15 mouse cellular contexts compared by ENCODE assay signal in genomic region chr5:106454411-106455105, GRCm38 (mm10). TPM values are rescaled to one million over a fixed set of nuclear protein-coding genes. Genes with fewer than 3 reads are reported as not detected.
DNase-seq lines count a peak whose midpoint lies in the region; ATAC-seq lines count a peak whose summit lies in the region.
"Had no signal": no experiment of that assay in that cellular context is flagged by ENCODE, and none has a peak within 500 bp of the region (broad histone marks: within the 10 kb centered on the region; RNA-seq: fewer than 3 reads in every experiment).

No protein-coding gene starts in this region.

- peaks cover 40% of the 10 kb centered on the region for H3K4me1 ChIP-seq in forebrain, embryonic 13.5 days
- peaks cover 62% of the 10 kb centered on the region for H3K4me1 ChIP-seq in midbrain, embryonic 10.5 days
- H3K4me1 ChIP-seq in kidney, embryonic 16.5 days (ENCODE audit: insufficient read depth, low read length): peaks cover 14% of the 10 kb centered on the region

- 0 out of 2 replicates have a peak overlapping the region, but pooled peaks have one; percentile 30 for H3K9ac ChIP-seq in forebrain, embryonic 13.5 days
- H3K9ac ChIP-seq in kidney, embryonic 16.5 days (replicated peaks; ENCODE audit: low read length): no peak overlapping the region
- H3K9ac ChIP-seq: limb, embryonic 15.5 days had no signal

- peaks cover 94% of the 10 kb centered on the region for H3K27me3 ChIP-seq in forebrain, embryonic 13.5 days
- H3K27me3 ChIP-seq in midbrain, embryonic 10.5 days (ENCODE audit: low read depth, poor library complexity, severe bottlenecking): peaks cover 100% of the 10 kb centered on the region
- H3K27me3 ChIP-seq in kidney, embryonic 16.5 days (ENCODE audit: insufficient read depth, low read length): peaks cover 93% of the 10 kb centered on the region

- no peaks in the 10 kb centered on the region for H3K36me3 ChIP-seq in forebrain, embryonic 13.5 days (ENCODE audit: poor library complexity, severe bottlenecking)
- no peaks in the 10 kb centered on the region; the same call in 1 of the 2 replicates for H3K36me3 ChIP-seq in midbrain, embryonic 10.5 days
- no peaks in the 10 kb centered on the region for H3K36me3 ChIP-seq in kidney, embryonic 16.5 days (ENCODE audit: insufficient read depth, low read length)
- H3K36me3 ChIP-seq: G1E; heart, embryonic 10.5 days; limb, embryonic 15.5 days had no signal

- peak overlapping the region; percentile 31 for H3K4me3 ChIP-seq in forebrain, embryonic 13.5 days
- H3K4me3 ChIP-seq in midbrain, embryonic 10.5 days: peak overlapping the region; percentile 66
- H3K4me3 ChIP-seq in kidney, embryonic 16.5 days (ENCODE audit: low read length): no peak overlapping the region
- H3K4me3 ChIP-seq: myocyte had no signal

- peak overlapping the region; percentile 47 for H3K4me2 ChIP-seq in forebrain, embryonic 13.5 days
- no peak overlapping the region for H3K4me2 ChIP-seq in kidney, embryonic 16.5 days (replicated peaks; ENCODE audit: low read depth, low read length)

- no peaks in the 10 kb centered on the region for H3K9me3 ChIP-seq in forebrain, embryonic 13.5 days (replicated peaks)
- H3K9me3 ChIP-seq in midbrain, embryonic 10.5 days (replicated peaks): no peaks in the 10 kb centered on the region
- H3K9me3 ChIP-seq in kidney, embryonic 16.5 days (ENCODE audit: low read length): no peaks in the 10 kb centered on the region
- H3K9me3 ChIP-seq: heart, embryonic 10.5 days; limb, embryonic 15.5 days had no signal

- 1% methylated on average over 9 of the region's 9 CpGs for WGBS in forebrain, embryonic 13.5 days
- WGBS in midbrain, embryonic 10.5 days: 2% methylated on average over 9 of the region's 9 CpGs
- 2% methylated on average over 9 of the region's 9 CpGs for WGBS in kidney, embryonic 16.5 days

- DNase-seq in embryo, embryonic 10.5 days (ENCODE audit: low spot score): peak; percentile 56
- DNase-seq in embryo, embryonic 10 days (ENCODE audit: low spot score): no peak
- peak; percentile 53 for DNase-seq in midbrain, embryonic 10.5 days (ENCODE audit: low spot score)
- peak; percentile 84 for DNase-seq in retina, embryonic 14.5 days (ENCODE audit: low spot score)
- DNase-seq in ovary, postnatal 36 days (ENCODE audit: low spot score): no peak
- no peak for DNase-seq in urinary bladder, adult 2 months (ENCODE audit: low spot score)

- no peak for ATAC-seq in forebrain, embryonic 13.5 days
- ATAC-seq in kidney, embryonic 16.5 days (ENCODE audit: low FRiP score, low TSS enrichment): no peak

- H3K27ac ChIP-seq in forebrain, embryonic 13.5 days: peak overlapping the region; percentile 8; the same call in 1 of the 2 replicates
- H3K27ac ChIP-seq in midbrain, embryonic 10.5 days (replicated peaks): peak overlapping the region; percentile 84
- H3K27ac ChIP-seq in kidney, embryonic 16.5 days (ENCODE audit: low read length): no peak overlapping the region
- H3K27ac ChIP-seq: heart, embryonic 10.5 days; limb, embryonic 15.5 days had no signal

RNA-seq across cellular contexts. Expression of gene Barhl2, which starts 3.4 kb away (rescaled TPM):
- 1.8 and 5.5 TPM in 2 replicates for polyA plus RNA-seq in forebrain, embryonic 13.5 days (2015; fragmentation: Nextera tagmentation; extraction: Ambion mirVana)
- polyA plus RNA-seq in midbrain, embryonic 10.5 days (2016; fragmentation: Nextera tagmentation; extraction: Ambion mirVana): 4.4 and 5.3 TPM in 2 replicates
- not detected in 2 replicates for polyA plus RNA-seq in kidney, embryonic 16.5 days (2015; fragmentation: Nextera tagmentation; extraction: Ambion mirVana)
- not detected in 2 replicates for polyA plus RNA-seq in urinary bladder, adult 2 months (2012; rRNA removed)
- polyA plus RNA-seq: G1E; heart, embryonic 10.5 days; intestine, embryonic 14.5 days; limb, embryonic 15.5 days; myocyte; small intestine, adult 2 months; thymus, postnatal 0 days had no signal

Comparison
In these comparisons a context has a peak if more than half of its experiments do, and no peak if none do; other contexts are left out.
1. DNase-seq: peak in embryo, embryonic 10.5 days (single experiment), midbrain, embryonic 10.5 days (single experiment) and retina, embryonic 14.5 days (single experiment); none in embryo, embryonic 10 days (single experiment), ovary, postnatal 36 days (single experiment) and urinary bladder, adult 2 months (single experiment).